Mouse (Mus musculus): ENCODE data around the gene Nup205. TPM values are rescaled to one million over a fixed set of nuclear protein-coding genes. Genes with fewer than 3 reads are reported as not detected.
A peak's percentile ranks its signal among the peaks of the same experiment; 100 is the strongest.

Gene Nup205
- total RNA-seq, 2 experiments from 2014 or later: 14.3 to 14.6 TPM

DNA sequence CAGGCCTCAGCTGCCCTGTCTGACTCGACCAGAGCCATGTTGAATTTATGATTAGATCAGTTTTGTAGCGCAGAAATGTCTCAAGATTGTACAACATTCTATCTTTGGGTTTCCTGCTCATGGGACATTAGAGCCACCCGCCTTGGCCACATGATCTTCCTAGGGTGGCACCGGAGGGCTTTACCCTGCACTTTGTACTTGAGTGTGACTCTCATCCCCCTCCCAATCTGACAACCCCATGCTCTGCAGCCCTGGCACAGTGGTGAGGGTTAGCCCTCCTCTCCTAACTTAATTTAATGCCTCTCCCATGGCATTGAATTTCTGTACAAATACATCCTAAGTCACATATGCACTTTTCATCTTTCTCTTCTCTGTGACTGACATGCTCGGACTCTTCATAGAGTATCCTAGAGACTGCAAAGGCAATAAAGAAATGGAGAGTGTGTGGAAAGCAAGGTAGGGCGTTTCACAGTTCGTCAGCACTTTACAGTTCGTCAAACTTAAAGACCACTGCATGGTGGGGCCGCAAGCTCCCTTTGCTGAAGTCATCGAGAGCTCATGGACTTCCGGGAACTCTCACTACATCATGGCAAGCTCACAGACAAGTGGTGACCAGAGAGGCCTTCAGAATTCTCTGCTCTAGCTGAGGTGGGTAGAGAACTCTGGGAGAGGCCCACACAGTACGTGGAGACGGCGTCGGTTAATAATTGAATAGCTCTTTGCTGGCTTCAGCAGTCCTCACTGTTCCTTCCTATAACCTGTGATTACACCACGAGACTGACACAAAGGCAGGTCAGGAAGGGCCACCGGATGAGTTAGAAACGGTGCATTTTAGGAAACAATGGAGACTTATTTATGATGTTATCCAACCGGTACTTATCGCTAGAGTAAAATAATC is 94.9 kb downstream of the Nup205 start:
- no peak for DNase-seq (ENCODE audit: low spot score)
- intact Hi-C loops (cut with DNase I): no loop called here

DNA sequence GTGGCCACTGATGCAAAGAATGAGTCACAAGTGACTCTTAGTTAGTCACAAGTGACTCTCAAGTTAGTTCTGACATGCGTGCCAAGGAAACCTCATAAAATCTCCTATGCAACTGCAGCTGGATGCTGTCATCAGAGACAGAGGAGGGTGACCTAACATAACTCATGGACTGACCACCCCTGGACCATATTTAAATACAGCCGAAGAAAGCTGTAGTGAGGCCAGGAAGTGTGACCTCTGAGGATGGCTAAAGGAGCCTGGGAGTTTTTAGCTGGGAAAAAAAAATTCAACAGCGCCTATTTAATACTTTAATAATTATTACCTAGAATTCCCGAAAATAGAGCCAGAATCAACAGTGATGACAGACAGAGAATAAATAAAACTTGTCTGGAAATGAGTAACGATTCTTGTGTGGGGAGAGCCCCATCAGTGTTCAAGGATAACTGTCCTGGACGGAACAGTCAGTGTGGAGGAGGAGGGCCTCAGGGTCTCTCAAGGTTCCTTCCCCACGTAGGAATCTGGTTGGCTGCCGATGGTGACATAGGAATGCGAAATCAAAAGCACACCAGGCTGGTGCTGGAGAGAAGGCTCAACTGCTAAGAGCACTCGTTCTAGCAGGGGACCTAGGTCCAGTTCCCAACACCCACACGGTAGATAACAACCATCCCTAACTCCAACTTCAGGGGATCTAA is 96.3 kb downstream of the Nup205 start:
- no peak for DNase-seq (ENCODE audit: low spot score)
- intact Hi-C loops (cut with DNase I): no loop called here

DNA sequence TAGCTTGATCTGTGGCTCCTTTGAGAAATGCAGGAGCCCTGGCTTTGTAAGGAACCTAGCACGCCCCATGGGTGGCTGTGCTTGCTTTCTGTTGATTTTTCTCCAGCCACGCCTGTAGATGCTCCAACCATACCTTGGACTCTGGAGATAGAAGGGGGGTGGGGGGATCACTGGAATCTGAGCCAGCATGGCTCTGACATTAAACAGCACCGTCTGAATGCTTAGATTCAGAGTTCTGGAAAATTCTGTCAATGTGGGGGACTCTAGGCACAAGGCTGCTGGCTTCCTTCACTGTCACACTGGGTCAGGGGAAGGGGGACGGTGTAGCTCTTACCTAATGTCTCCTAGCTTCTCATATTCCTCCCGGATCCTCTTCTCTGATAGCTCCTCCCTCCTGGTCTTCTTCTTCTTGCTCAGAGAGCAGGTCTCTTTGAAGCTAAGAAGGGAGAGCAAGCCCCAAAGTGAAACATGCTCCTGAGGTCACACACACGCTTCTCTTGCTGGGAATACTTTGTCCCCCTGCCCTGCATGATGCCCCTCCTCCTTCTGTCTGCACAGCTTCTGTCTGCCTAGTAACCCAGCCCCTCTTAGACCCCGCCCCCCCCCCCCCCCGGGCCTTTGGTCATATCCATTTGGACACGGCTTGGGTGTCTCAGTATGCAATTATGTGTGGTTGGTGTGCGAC is 100.8 kb downstream of the Nup205 start:
- DNase-seq (ENCODE audit: low spot score): no peak
- intact Hi-C loops (cut with DNase I): no loop called here

DNA sequence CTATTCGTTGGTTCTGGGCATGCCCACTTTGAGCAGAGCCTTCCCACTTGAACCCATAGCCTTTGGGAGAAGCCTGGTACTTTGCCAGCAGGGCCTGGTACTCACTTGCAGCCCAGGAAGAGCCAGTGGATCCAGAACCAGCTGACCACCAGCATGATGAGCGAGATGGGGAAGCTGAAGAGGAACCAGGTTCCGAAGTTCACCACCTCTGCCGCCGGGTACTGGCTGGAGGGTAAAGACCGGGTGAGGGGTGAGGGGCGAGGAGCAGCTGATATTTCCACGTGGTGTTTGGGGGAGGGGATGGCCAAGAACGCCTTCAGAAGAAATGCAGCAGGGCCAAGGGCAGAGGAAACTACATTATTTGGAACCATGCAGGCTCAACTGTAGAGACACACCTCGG is 102.1 kb downstream of the Nup205 start:
- no peak for DNase-seq (ENCODE audit: low spot score)
- intact Hi-C loops (cut with DNase I): no loop called here

DNA sequence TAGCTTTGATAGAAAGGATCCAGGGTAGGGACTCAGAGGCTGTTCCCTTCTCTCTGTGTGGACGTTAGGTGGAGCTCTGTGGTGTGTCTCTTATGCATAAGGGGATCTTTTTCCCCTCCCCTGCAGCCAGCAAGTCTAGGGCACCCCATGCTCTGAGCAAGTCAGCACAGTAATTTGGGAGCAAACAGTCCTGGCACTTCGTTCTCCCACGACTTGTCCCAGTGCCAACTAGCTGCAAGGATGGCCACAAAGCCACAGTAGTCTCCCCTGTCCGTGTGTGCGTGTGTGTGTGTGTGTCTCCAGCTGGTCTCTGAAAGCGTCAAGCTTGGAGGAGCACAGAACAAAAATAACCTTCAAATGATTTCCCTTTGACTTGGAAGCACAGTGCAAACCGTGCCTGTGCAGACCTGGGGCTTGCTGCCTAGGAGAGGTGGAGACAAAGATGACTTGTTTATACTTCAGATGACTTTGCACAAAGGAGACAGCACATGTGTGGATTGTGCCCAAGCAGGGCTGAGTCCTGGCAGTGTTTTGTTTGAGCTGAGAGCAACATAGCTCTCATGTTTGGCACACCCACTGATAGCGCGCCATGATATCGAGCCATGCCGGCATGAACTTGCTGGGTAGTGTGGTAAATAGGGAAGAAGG is 111.0 kb downstream of the Nup205 start:
- no peak for DNase-seq (ENCODE audit: low spot score)
- intact Hi-C loops (cut with DNase I): loop anchor here (10.0 kb wide), 1 partner anchor 87 kb away; no protein-coding TSS in a partner anchor

DNA sequence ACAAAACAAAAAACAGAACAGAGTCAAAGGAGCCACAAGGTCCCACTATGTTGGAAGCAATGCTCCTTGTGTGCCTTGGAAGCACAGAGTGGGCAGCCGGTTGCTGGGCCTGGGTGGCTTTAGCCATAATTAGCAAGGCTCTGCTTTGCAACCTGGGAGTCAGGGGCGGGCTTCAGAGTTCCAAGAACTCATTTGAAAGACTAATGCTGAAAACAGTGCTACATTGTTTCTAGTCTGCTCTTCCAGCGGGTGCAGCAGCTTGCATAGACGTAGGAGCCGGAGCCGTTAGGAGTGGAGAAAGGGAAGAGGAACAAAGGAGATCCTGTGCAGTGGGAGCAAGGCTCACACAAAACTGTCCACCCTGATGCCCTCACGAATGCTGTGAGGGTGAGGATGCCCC is 111.7 kb downstream of the Nup205 start:
- DNase-seq (ENCODE audit: low spot score): no peak
- intact Hi-C loops (cut with DNase I): loop anchor here (10.0 kb wide), 1 partner anchor 86 kb away; no protein-coding TSS in a partner anchor

DNA sequence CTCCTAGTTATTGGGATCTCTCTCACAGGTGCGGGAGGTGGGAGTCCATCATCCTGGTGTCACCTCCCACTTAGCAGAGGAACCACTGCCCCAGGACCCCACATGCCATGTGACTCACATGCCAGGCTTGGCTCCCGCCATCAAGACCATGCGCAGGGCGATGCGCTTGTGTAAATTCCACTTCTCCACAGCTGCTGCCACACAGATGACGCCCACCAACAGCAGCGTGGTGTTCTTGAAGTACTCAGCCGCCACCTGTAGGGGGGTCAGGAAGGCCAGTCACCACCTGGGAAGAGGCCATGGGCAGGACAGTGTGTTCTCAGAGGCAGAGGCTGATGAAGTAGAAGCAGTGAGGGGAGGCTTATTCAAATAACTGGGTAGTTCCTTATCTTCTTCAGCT is 112.5 kb downstream of the Nup205 start:
- intact Hi-C loops (cut with DNase I): loop anchor here (10.0 kb wide), 1 partner anchor 85 kb away; no protein-coding TSS in a partner anchor
- no peak for DNase-seq (ENCODE audit: low spot score)

DNA sequence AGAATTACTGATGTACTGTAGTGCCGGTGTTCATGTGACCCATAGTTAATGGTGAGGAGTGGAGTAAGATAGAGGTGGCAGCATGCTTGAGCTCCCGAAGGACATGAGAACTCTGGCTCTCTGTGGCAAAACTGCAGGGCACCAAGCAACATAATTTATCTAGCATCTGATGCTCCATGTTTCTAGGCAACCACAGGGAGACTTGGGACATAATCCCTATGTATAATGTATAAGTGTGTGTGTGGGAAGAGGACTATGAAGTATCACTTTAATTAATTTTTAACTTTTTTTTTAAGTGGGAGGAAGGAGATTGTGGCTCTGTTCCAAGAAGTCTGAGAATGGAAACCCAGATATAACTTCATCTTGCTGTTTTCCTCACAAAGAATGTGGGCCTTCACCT is 117.7 kb downstream of the Nup205 start:
- intact Hi-C loops (cut with DNase I): loop anchor here (5.0 kb wide), 1 partner anchor 38 kb away; no protein-coding TSS in a partner anchor
- no peak for DNase-seq (ENCODE audit: low spot score)

DNA sequence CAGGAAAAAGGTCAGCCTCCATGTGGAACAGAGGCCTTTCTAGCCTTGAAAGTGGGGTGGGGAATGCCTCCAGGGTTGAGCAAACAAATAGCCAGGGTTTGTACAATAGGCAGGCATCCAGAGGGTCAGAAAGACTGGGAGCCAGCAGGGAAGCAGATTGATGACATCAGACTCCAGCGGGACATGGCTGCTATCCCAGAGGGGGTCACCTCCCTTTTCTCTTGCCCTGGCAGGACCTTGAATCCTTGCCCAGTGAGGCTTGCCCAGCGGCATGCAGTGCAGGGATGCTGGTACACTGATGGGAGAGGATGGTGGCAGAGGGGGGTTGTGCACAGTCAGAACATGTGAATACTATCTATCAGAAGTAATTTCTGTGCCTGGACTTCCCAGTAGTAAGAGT is 119.8 kb downstream of the Nup205 start:
- intact Hi-C loops (cut with DNase I): loop anchor here (5.0 kb wide), 1 partner anchor 40 kb away; no protein-coding TSS in a partner anchor
- DNase-seq (ENCODE audit: low spot score): peak; percentile 53

Other genes starting within 250 kb of the Nup205 start
- gene Slc23a4, start 189.0 kb upstream of the Nup205 start, total RNA-seq (2021): under 1 TPM; 0.23 to 0.50 TPM
- gene Cnot4, start 43.7 kb upstream of the Nup205 start, total RNA-seq (2021): 10 to 100 TPM; 21.8 to 23.3 TPM
- under 1 TPM; 0.08 to 0.16 TPM for gene Slc13a4, start 130.7 kb downstream of the Nup205 start, total RNA-seq (2021)
- gene Fam180a, start 148.7 kb downstream of the Nup205 start, total RNA-seq (2021): under 1 TPM; 0.78 to 0.81 TPM